Mouse (Mus musculus) cerebellum, adult 9-10 months (tissue): Measurements from ENCODE around the gene Zfp808.
"Not testable (repeated sequence)": the region's sequence is repeated elsewhere in the genome, so short reads cannot be mapped to it uniquely, and the experiment has no call there.

Experiments
- DNase-seq: peaks from one replicate; pipeline ENCODE4 v3.0.0; 2022

Gene Zfp808

GRCm38 (mm10) chr13:62129432-62130171, at the start of gene Zfp808:
Gene Zfp808, plus strand, starts transcription at chr13:62129886.
- peak; percentile 26 for DNase-seq

DNA sequence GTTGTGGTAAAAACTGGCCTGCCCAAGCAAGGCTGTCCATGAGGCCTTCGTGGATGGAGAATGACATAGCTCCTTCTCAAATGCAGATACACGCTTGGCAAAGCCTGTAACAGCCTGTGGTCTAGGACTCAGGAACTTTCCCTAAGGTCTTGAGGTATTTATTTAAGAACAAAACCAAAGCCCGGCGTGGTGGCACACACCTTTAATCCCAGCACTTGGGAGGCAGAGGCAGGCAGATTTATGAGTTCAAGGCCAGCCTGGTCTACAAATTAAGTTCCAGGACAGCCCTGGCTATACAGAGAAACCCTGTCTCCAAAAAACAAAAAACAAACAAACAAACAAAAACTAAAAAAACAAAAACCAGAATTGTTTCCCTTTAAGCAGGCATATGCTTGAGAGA, 30.9 kb upstream of the Zfp808 start:
- not testable (repeated sequence) for DNase-seq

GRCm38 (mm10) chr13:62099454-62099853, 30.2 kb upstream of the Zfp808 start:
- not testable (repeated sequence) for DNase-seq

DNA sequence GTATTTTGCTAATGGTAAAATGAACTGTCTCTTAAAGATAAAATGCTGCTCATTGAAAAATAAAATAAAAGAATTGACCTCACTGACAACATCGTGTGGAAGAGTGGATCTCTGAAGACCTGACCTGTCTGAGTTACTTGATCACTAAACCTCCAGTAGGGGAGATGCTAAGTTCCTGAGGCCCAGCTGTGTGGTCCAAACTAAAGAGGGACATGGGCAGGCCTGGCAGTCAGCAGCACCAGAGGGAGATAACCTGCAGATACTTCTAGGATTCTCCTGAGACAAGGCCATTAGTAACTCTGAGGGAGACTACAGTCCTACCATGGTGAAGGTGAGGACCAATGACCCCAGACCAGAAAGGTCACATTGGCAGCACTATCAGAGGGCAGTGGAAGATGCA, 27.3 kb upstream of the Zfp808 start:
- not testable (repeated sequence) for DNase-seq

DNA sequence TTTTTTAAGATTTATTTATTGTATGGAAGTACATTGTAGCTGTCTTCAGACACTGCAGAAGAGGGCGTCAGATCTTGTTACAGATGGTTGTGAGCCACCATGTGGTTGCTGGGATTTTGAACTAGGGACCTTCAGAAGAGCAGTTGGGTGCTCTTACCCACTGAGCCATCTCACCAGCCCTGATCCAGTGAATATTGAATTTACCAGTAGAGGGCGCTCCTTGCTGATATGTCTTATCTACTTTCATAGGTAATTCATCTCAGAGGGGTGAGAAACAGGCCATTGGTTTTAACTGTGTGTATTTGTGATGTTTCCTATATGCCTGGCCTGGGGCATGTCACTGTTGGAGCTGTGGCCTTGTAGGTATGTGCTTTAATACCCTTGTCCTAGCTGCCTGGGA, 13.8 kb upstream of the Zfp808 start:
- DNase-seq, result not testable (repeated sequence)

DNA sequence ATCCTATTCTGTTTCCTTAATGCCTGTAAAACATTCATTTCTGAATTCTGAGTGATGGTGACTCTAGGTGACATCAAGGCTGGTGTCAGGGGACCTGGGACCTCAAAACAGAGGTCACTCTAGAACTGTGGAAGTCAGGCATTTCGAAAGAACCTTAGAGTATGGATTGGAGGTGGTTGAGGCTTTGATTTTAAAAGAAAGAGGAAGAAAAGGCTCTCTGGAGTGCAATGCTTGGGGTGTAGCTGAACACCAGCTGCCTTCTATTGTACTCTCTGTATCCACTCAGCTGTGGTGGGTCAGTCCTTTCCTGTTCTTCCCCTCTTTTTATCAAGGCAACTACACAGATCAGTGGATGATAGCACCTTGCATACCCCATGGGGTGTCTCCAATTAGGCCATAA, 8.1 kb upstream of the Zfp808 start:
- DNase-seq, result not testable (repeated sequence)

DNA sequence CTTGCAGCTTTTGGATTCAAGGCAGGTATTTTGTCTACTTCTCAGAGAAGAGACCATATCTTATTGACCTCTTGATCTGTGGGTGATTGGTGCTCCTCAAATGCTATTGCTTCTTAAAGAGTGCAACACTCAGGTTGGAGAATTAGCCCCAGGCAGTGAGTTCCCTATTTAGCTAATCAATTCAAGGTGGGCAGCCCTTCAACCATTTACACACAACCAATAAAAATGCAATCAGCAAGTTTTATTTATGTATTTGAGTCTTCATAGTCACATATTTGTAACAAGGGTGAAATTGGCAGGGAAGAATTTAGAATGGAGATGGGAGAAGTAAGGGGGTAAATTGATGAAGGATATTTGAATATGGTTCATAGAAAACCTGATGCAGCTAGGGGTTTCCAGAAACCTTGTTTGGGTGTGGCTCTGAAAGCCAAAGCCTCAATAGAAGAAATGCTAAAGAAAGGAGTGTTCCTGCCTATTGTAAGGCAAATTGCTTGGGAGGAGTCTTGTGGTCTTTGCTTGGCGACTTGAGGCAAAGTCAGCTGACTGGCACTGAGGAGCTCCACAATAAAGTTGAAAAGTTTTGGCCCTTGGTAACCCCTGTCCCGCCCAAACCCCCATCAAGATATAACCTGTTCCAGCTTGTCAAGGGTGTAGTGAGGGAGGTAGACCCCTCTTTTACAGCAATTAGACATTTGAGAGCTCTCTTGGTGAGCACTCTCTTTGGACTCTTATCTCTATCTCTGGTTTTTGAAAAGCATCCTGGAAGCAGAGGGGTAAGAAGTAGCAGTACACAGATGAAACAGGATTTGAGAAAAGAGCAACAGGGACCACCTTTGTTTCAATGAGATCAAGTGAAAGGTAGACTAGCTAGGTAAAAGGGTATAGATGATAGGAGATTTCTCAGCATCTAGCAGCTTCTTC, 52.4 kb downstream of the Zfp808 start:
- DNase-seq, result not testable (repeated sequence)

DNA sequence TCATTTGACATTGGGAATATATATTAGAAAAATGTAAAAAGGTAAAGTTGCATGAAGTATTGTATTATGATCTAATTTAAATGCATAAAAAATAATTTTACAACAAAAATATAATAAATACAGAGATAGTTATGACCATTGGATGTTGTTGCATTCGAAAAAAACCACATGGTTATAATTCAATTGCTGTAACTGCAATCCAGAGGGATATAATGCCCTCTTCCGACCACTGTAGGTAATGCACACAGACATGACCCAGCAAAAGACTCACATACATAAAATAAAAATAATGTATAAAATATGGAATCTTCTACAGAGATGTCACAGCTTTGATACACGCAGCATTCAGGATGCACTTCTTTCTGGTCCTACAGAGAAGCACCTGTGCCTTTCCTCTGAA, 115.6 kb downstream of the Zfp808 start:
- no peak for DNase-seq

DNA sequence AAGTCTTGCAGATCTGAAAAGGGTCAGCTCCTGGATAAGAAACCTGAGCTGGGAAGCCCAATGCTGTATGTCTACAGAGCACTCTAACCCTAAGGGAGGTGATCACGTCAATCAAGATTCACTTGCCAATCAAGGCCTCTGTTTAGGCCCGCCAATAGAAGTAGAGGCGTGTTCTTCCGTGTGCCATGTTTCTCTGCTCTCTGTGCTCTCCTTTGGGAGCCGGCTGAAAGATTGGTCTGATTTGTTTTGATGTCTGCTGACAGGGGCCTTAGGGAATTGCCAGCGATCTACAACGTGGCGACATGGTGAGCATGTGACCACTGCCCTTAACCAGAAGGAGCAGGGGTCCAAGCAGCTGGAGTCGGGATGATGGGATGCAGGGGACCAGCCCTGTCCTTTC, 125.5 kb downstream of the Zfp808 start:
- DNase-seq, result not testable (repeated sequence)

DNA sequence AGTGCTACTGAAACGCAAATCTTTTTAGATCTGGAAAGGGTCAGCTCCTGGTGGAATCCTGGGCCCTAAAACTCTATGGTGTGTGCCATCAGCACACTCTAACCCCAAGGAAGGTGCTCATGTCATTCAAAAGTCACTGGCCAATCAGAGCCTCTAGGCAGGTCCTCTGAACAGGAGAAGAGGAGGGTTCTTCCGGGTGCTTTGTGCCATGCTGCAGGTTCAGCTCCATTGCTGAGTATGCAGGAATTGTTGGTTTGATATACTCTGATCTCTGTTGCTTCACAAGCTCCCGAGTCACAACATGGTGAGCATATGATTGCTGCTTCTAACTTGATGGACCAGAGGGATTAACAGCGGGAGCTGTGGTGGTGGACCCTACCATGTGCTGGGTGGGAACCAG, 133.7 kb downstream of the Zfp808 start:
- DNase-seq, result no peak
